Mouse (Mus musculus) C2C12 (cell line): ENCODE data around the gene Luzp1.
A peak's percentile ranks its signal among the peaks of the same experiment; 100 is the strongest.

Experiments used
- CEBPB ChIP-seq: IDR thresholded peaks from one replicate; pipeline ENCODE4 v1.6.1; 2011; ENCODE audit warnings: low read depth, mild to moderate bottlenecking, control low read depth, moderate library complexity
- CTCF ChIP-seq: IDR thresholded peaks from one replicate; pipeline ENCODE4 v1.5.1; 2011; ENCODE audit not compliant: control insufficient read depth, insufficient read depth, insufficient read length
- MAX ChIP-seq: IDR thresholded peaks from one replicate; pipeline ENCODE4 v1.6.1; 2011; ENCODE audit warnings: mild to moderate bottlenecking, control low read depth
- MYOD1 ChIP-seq: IDR thresholded peaks from one replicate; pipeline ENCODE4 v1.6.1; 2011; ENCODE audit warnings: low read depth; ENCODE audit not compliant: control insufficient read depth, insufficient read length
- MYOG ChIP-seq: IDR thresholded peaks from one replicate; pipeline ENCODE4 v1.6.1; 2011; ENCODE audit not compliant: control insufficient read depth, insufficient read length; ENCODE audit errors: extremely low read depth
- USF1 ChIP-seq: IDR thresholded peaks from one replicate; pipeline ENCODE4 v1.6.1; 2011; ENCODE audit warnings: low read depth, mild to moderate bottlenecking, control low read depth, moderate library complexity

DNA sequence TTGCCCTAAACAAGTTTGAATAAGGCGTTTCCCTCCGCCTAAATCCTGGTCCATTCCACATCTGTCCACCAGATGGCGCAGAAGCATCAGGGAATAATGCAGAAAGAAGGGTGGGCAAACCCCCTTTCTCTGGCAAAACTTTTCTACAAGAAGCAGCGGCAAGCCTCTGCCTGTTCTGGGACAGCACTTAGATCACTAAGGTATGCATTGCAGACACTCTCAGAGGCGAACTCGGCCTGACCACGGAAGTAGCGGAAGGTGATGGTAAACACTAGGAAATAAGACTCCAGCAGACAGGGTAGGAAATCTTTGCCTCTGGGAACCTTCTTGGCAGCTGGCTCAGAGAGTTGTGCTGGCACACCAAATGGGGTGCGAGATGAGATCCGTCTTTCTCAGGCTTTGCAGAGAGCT lies 14.7 kb upstream of the Luzp1 start:
- peak; percentile 65 for TF ChIP-seq CTCF
- no peak for TF ChIP-seq USF1
- no peak for TF ChIP-seq MAX
- TF ChIP-seq MYOD1 = no peak
- no peak for TF ChIP-seq MYOG
- no peak for TF ChIP-seq CEBPB
